Mouse (Mus musculus) kidney, postnatal 0 days (tissue): ENCODE measurements around the gene Abhd14a. TPM values are rescaled to one million over a fixed set of nuclear protein-coding genes. Genes with fewer than 3 reads are reported as not detected.

Experiments
- ATAC-seq: fragments of 200-750 bp; cut with Nextera tagmentation; replicated peaks from 2 replicates; pipeline ENCODE4 v1.8.0; 2017; ENCODE audit warnings: low read depth, moderate number of reproducible peaks, moderate TSS enrichment, moderate library complexity; ENCODE audit not compliant: low FRiP score
- DNase-seq: peaks from one replicate; pipeline ENCODE4 v3.0.0-alpha.2; 2016; ENCODE audit warnings: low spot score
- H3K27ac ChIP-seq: fragments of 300-500 bp; sonication (generic); 2 replicates; pipeline ENCODE4 v1.5.1; 2014; ENCODE audit warnings: mild to moderate bottlenecking
- H3K27me3 ChIP-seq: fragments of 300-500 bp; sonication (generic); 2 replicates; pipeline ENCODE4 v1.6.1; 2014; ENCODE audit warnings: low read length, mixed read lengths; ENCODE audit not compliant: insufficient read depth
- H3K36me3 ChIP-seq: fragments of 300-500 bp; sonication (generic); 2 replicates; pipeline ENCODE4 v1.6.1; 2014; ENCODE audit warnings: low read length, mixed read lengths; ENCODE audit not compliant: insufficient read depth
- H3K4me1 ChIP-seq: fragments of 300-500 bp; sonication (generic); replicated peaks from 2 replicates; pipeline ENCODE4 v1.6.1; 2014; ENCODE audit warnings: antibody characterized with exemption, low read length, mixed read lengths; ENCODE audit not compliant: insufficient read depth
- H3K4me2 ChIP-seq: fragments of 300-500 bp; sonication (generic); 2 replicates; pipeline ENCODE4 v1.6.1; 2014; ENCODE audit warnings: mild to moderate bottlenecking, low read length, moderate library complexity, mixed read lengths
- H3K4me3 ChIP-seq: fragments of 300-500 bp; sonication (generic); replicated peaks from 2 replicates; pipeline ENCODE4 v1.5.1; 2014; ENCODE audit warnings: low read depth, low read length
- H3K9ac ChIP-seq: fragments of 300-500 bp; sonication (generic); 2 replicates; pipeline ENCODE4 v1.6.1; 2014; ENCODE audit warnings: low read depth, low read length
- H3K9me3 ChIP-seq: fragments of 300-500 bp; sonication (generic); replicated peaks from 2 replicates; pipeline ENCODE4 v1.6.1; 2016; ENCODE audit warnings: low read length, inconsistent platforms, mixed read lengths
- CTCF ChIP-seq: IDR thresholded peaks from 2 replicates; pipeline ENCODE4 v1.5.1; 2016; ENCODE audit warnings: antibody characterized with exemption, low read depth, mild to moderate bottlenecking, moderate library complexity
- WGBS: fragments of 180-500 bp; shearing (Covaris S2); extraction: QIAGEN DNeasy Blood & Tissue Kit; methylation state at CpG from one replicate; pipeline ENCODE4 v1.1.7; 2014; 5-methylcytosine and 5-hydroxymethylcytosine counted together
- polyA plus RNA-seq: library from polyadenylated mRNA; unstranded; fragments of >200 nt; fragmentation: Nextera tagmentation; extraction: Ambion mirVana; gene quantifications from 2 replicates; pipeline ENCODE4 v1.2.1, GENCODE M21; 2015

The Abhd14a gene
- polyA plus RNA-seq, 1 experiment from 2014 or later: 57.0 TPM

- TF ChIP-seq CTCF: no peak
Measured at GRCm38 (mm10) chr9:106461641-106462429, 14.4 kb upstream of the Abhd14a start.

GRCm38 (mm10) chr9:106461026-106461415 is 13.5 kb upstream of the Abhd14a start:
- Histone ChIP-seq H3K4me2 (no peak overlapping the region), H3K27ac (no peak overlapping the region), H3K36me3 (peaks cover 13% of the 10 kb centered on the region), H3K27me3 (no peaks in the 10 kb centered on the region), H3K9me3 (no peaks in the 10 kb centered on the region), H3K4me1 (peaks cover 27% of the 10 kb centered on the region), H3K4me3 (no peak overlapping the region), H3K9ac (no peak overlapping the region)
- DNase-seq (no peak), ATAC-seq (no peak)
- no peak for TF ChIP-seq CTCF
- WGBS: 66% methylated on average over 9 of the region's 9 CpGs

More at GRCm38 (mm10) chr9:106461641-106462429, 14.4 kb upstream of the Abhd14a start:
- H3K9ac ChIP-seq: no peak overlapping the region
- DNase-seq (no peak), ATAC-seq (no peak)
- H3K4me1 ChIP-seq: peaks cover 19% of the 10 kb centered on the region
- 82% methylated on average over 16 of the region's 16 CpGs for WGBS
- no peak overlapping the region for H3K4me2 ChIP-seq
- no peaks in the 10 kb centered on the region for H3K9me3 ChIP-seq
- no peaks in the 10 kb centered on the region for H3K27me3 ChIP-seq
- peaks cover 13% of the 10 kb centered on the region for H3K36me3 ChIP-seq
- no peak overlapping the region for H3K4me3 ChIP-seq
- no peak overlapping the region for H3K27ac ChIP-seq

GRCm38 (mm10) chr9:106460401-106461025 is 13.0 kb upstream of the Abhd14a start:
- H3K36me3 ChIP-seq: peaks cover 13% of the 10 kb centered on the region
- ATAC-seq (no peak; the same call in 1 of the 2 replicates), DNase-seq (peak; percentile 66)
- no peak for TF ChIP-seq CTCF
- no peaks in the 10 kb centered on the region for H3K27me3 ChIP-seq
- no peaks in the 10 kb centered on the region for H3K9me3 ChIP-seq
- H3K27ac ChIP-seq: no peak overlapping the region; the same call in 1 of the 2 replicates
- H3K4me1 ChIP-seq: peaks cover 24% of the 10 kb centered on the region
- H3K4me2 ChIP-seq: no peak overlapping the region
- WGBS: 44% methylated on average over 18 of the region's 18 CpGs
- H3K4me3 ChIP-seq: no peak overlapping the region
- H3K9ac ChIP-seq: no peak overlapping the region

GRCm38 (mm10) chr9:106459946-106460345 is 12.5 kb upstream of the Abhd14a start:
- peaks cover 13% of the 10 kb centered on the region for H3K36me3 ChIP-seq
- H3K4me2 ChIP-seq: no peak overlapping the region
- DNase-seq: no peak
- no peaks in the 10 kb centered on the region for H3K9me3 ChIP-seq
- ATAC-seq: no peak
- H3K4me1 ChIP-seq: peaks cover 20% of the 10 kb centered on the region
- no peak overlapping the region for H3K27ac ChIP-seq
- 40% methylated on average over 15 of the region's 15 CpGs for WGBS
- no peak overlapping the region for H3K4me3 ChIP-seq
- no peaks in the 10 kb centered on the region for H3K27me3 ChIP-seq
- H3K9ac ChIP-seq: no peak overlapping the region
- TF ChIP-seq CTCF: no peak

DNA sequence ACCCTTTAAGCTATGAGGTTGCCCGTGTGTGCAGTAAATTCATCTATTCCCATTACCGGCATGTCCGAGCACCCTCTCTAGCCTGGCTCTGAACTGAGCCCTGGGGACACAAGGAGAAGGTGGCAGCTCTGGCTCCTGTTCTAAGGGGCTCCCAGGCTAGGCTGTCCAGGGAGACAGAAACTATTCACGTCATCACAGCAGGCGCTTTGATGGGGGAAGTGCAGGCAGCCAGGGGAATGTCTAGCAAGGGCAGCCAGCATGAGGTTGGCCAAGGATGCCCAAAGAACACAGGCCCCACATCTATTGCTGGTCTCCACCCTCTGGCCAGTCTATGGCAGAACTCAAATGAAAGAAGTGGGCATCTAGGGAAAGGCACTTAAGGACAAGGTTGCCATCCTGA is 10.4 kb upstream of the Abhd14a start:
- Histone ChIP-seq H3K36me3 (peaks cover 5% of the 10 kb centered on the region), H3K4me1 (peaks cover 32% of the 10 kb centered on the region), H3K4me2 (no peak overlapping the region), H3K9ac (no peak overlapping the region), H3K9me3 (no peaks in the 10 kb centered on the region), H3K27me3 (no peaks in the 10 kb centered on the region), H3K4me3 (no peak overlapping the region), H3K27ac (no peak overlapping the region)
- 75% methylated on average over 5 of the region's 5 CpGs for WGBS
- DNase-seq (no peak), ATAC-seq (no peak)
- TF ChIP-seq CTCF: no peak

GRCm38 (mm10) chr9:106457163-106457559 is 9.7 kb upstream of the Abhd14a start:
- Histone ChIP-seq H3K27ac (peak overlapping the region; percentile 21; the same call in 1 of the 2 replicates), H3K36me3 (0 out of 2 replicates have a peak, but pooled peaks cover 4% of the 10 kb centered on the region), H3K27me3 (no peaks in the 10 kb centered on the region), H3K4me3 (no peak overlapping the region), H3K9me3 (no peaks in the 10 kb centered on the region), H3K9ac (0 out of 2 replicates have a peak overlapping the region, but pooled peaks have one; percentile 31), H3K4me1 (peaks cover 38% of the 10 kb centered on the region), H3K4me2 (peak overlapping the region; percentile 90; the same call in 1 of the 2 replicates)
- no peak for TF ChIP-seq CTCF
- WGBS: 48% methylated on average over 9 of the region's 9 CpGs
- no peak for DNase-seq
- ATAC-seq: no peak
